Mouse (Mus musculus) right cerebral cortex, adult 2 months (tissue): ENCODE results near the gene Cmtm7.

ENCODE experiments used
- DNase-seq, 2 experiments: peaks; one replicate each; pipeline ENCODE4 v3.0.0; 2021 to 2022; ENCODE audit warnings: low spot score in 2 of 2

The Cmtm7 gene

GRCm38 (mm10) chr9:114767030-114767429 is 14.6 kb downstream of the Cmtm7 start:
- DNase-seq, result no peak

- DNase-seq, result no peak
Measured at GRCm38 (mm10) chr9:114763341-114763740, 18.3 kb downstream of the Cmtm7 start.

- no peak for DNase-seq
Measured at GRCm38 (mm10) chr9:114761848-114762247, 19.8 kb downstream of the Cmtm7 start.

GRCm38 (mm10) chr9:114760353-114760752 is 21.3 kb downstream of the Cmtm7 start:
- no peak for DNase-seq

GRCm38 (mm10) chr9:114759886-114760285 is 21.8 kb downstream of the Cmtm7 start:
- no peak for DNase-seq

- no peak for DNase-seq
Measured at GRCm38 (mm10) chr9:114758801-114759200, 22.9 kb downstream of the Cmtm7 start.

GRCm38 (mm10) chr9:114758272-114758671 is 23.4 kb downstream of the Cmtm7 start:
- DNase-seq, result no peak

- peak; percentile 92 to 94 for DNase-seq
Measured at GRCm38 (mm10) chr9:114752863-114753484, 28.7 kb downstream of the Cmtm7 start.

GRCm38 (mm10) chr9:114752311-114752710 is 29.3 kb downstream of the Cmtm7 start:
- no peak for DNase-seq

- no peak for DNase-seq
Measured at GRCm38 (mm10) chr9:114751582-114751981, 30.1 kb downstream of the Cmtm7 start.

- DNase-seq, result no peak
Measured at GRCm38 (mm10) chr9:114747466-114747865, 34.2 kb downstream of the Cmtm7 start.

GRCm38 (mm10) chr9:114747012-114747411 is 34.6 kb downstream of the Cmtm7 start:
- DNase-seq, result peak; percentile 52 to 67

GRCm38 (mm10) chr9:114745654-114746053 is 36.0 kb downstream of the Cmtm7 start:
- DNase-seq, result no peak

- DNase-seq, result peak in 1 of 2 experiments; percentile 29
Measured at GRCm38 (mm10) chr9:114745163-114745562, 36.5 kb downstream of the Cmtm7 start.

- no peak for DNase-seq
Measured at GRCm38 (mm10) chr9:114742731-114743130, 38.9 kb downstream of the Cmtm7 start.

GRCm38 (mm10) chr9:114740336-114740735 is 41.3 kb downstream of the Cmtm7 start:
- DNase-seq, result no peak

GRCm38 (mm10) chr9:114736442-114736841 is 45.2 kb downstream of the Cmtm7 start:
- DNase-seq, result no peak

GRCm38 (mm10) chr9:114733238-114733637 is 48.4 kb downstream of the Cmtm7 start:
- no peak for DNase-seq

- no peak for DNase-seq
Measured at GRCm38 (mm10) chr9:114731871-114732682, 49.6 kb downstream of the Cmtm7 start.

GRCm38 (mm10) chr9:114731011-114731755 is 50.5 kb downstream of the Cmtm7 start, which contains the start of gene Cmtm6:
Gene Cmtm6, plus strand, starts transcription at chr9:114731116.
- peak; percentile 94 to 96 for DNase-seq

GRCm38 (mm10) chr9:114729911-114730805 is 51.5 kb downstream of the Cmtm7 start:
- no peak for DNase-seq
